Mouse (Mus musculus) forebrain, embryonic 12.5 days (tissue): ENCODE data around the gene Zbtb20. TPM values are rescaled to one million over a fixed set of nuclear protein-coding genes. Genes with fewer than 3 reads are reported as not detected.
A peak's percentile ranks its signal among the peaks of the same experiment; 100 is the strongest.

Source experiments
- ATAC-seq: fragments of 200-750 bp; cut with Nextera tagmentation; 2 replicates; pipeline ENCODE4 v1.8.0; 2017; ENCODE audit warnings: moderate TSS enrichment; ENCODE audit not compliant: low FRiP score
- H3K27ac ChIP-seq: fragments of 300-500 bp; sonication (generic); 2 replicates; pipeline ENCODE4 v1.5.1; 2016; ENCODE audit warnings: mild to moderate bottlenecking
- H3K27me3 ChIP-seq: fragments of 300-500 bp; sonication (generic); 2 replicates; pipeline ENCODE4 v1.6.1; 2016; ENCODE audit warnings: mild to moderate bottlenecking
- H3K36me3 ChIP-seq: fragments of 300-500 bp; sonication (generic); replicated peaks from 2 replicates; pipeline ENCODE4 v1.6.1; 2016; ENCODE audit warnings: mild to moderate bottlenecking
- H3K4me1 ChIP-seq: fragments of 300-500 bp; sonication (generic); 2 replicates; pipeline ENCODE4 v1.6.1; 2016
- H3K4me2 ChIP-seq: fragments of 300-500 bp; sonication (generic); 2 replicates; pipeline ENCODE4 v1.6.1; 2016; ENCODE audit warnings: mild to moderate bottlenecking, moderate library complexity
- H3K4me3 ChIP-seq: fragments of 300-500 bp; sonication (generic); replicated peaks from 2 replicates; pipeline ENCODE4 v1.5.1; 2016; ENCODE audit warnings: mild to moderate bottlenecking
- H3K9ac ChIP-seq: fragments of 300-500 bp; sonication (generic); 2 replicates; pipeline ENCODE4 v1.6.1; 2016; ENCODE audit warnings: mild to moderate bottlenecking
- H3K9me3 ChIP-seq: fragments of 300-500 bp; sonication (generic); 2 replicates; pipeline ENCODE4 v1.6.1; 2016
- WGBS: fragments of 180-500 bp; shearing (Covaris S2); methylation state at CpG from one replicate; pipeline ENCODE4 v1.1.7; 2016; 5-methylcytosine and 5-hydroxymethylcytosine counted together
- polyA plus RNA-seq: library from polyadenylated mRNA; unstranded; fragments of >200 nt; fragmentation: Nextera tagmentation; extraction: Ambion mirVana; gene quantifications from 2 replicates; pipeline ENCODE4 v1.2.1, GENCODE M21; 2016

Gene Zbtb20
- polyA plus RNA-seq, 1 experiment from 2014 or later = 73.6 TPM

- 6% methylated on average over 1 of the region's 1 CpGs for WGBS
- no peak for ATAC-seq
- H3K9me3 ChIP-seq = no peaks in the 10 kb centered on the region
- H3K4me3 ChIP-seq = no peak overlapping the region
- no peak overlapping the region for H3K4me2 ChIP-seq
- peaks cover 11% of the 10 kb centered on the region for H3K4me1 ChIP-seq
- H3K9ac ChIP-seq = no peak overlapping the region
- H3K36me3 ChIP-seq = peaks cover 11% of the 10 kb centered on the region
- H3K27me3 ChIP-seq = no peaks in the 10 kb centered on the region
- no peak overlapping the region for H3K27ac ChIP-seq
These were observed 717.1 kb downstream of the Zbtb20 start for GRCm38 (mm10) chr16:43592801-43593200.

DNA sequence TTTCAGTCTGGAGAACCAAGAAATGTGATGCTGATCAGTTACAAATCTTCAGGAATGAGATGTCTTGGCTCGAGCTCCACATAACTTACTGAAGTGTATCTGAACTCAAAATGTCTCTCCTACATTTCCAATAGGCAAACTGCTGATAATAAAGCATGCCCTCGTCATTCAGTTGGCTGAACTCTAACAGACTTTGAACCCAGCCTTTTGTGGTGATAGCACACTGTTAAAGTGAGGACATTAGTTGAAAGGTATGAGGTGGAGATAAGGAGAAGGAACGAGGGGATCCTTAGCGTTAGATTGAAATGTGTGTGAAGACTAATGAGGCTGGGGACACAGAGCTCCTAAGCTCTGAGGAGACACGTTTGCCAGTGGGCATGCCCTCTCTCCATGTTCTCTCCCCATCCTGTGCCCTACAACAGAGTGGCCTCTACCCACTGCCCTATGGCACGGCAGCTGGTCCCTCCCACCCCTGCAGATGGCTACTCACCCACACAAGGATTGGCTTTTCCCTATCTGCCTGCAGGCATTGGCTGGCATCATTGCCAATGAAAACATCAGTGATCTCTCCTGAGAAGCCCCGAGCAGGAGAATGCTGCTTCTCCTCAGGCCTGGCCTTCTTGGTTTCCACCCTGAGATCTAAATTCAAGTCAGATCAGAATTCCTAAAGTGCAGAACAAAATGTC, 721.8 kb downstream of the Zbtb20 start:
- Histone ChIP-seq H3K9me3 (no peaks in the 10 kb centered on the region), H3K9ac (no peak overlapping the region), H3K4me2 (no peak overlapping the region), H3K27ac (no peak overlapping the region), H3K4me1 (peaks cover 2% of the 10 kb centered on the region), H3K36me3 (peaks cover 34% of the 10 kb centered on the region), H3K4me3 (no peak overlapping the region), H3K27me3 (no peaks in the 10 kb centered on the region)
- ATAC-seq = no peak
- WGBS = 86% methylated on average over 7 of the region's 7 CpGs

- H3K9ac ChIP-seq = no peak overlapping the region
- no peak for ATAC-seq
- H3K27me3 ChIP-seq = no peaks in the 10 kb centered on the region
- peaks cover 34% of the 10 kb centered on the region for H3K36me3 ChIP-seq
- no peak overlapping the region for H3K4me2 ChIP-seq
- no peak overlapping the region for H3K27ac ChIP-seq
- H3K4me3 ChIP-seq = no peak overlapping the region
- H3K9me3 ChIP-seq = no peaks in the 10 kb centered on the region
- WGBS = 91% methylated on average over 2 of the region's 2 CpGs
- peaks cover 22% of the 10 kb centered on the region for H3K4me1 ChIP-seq
These were observed 724.0 kb downstream of the Zbtb20 start for GRCm38 (mm10) chr16:43599707-43600106.

GRCm38 (mm10) chr16:43602573-43602972, 726.9 kb downstream of the Zbtb20 start:
- Histone ChIP-seq H3K4me2 (no peak overlapping the region), H3K4me3 (no peak overlapping the region), H3K27ac (peak overlapping the region; percentile 89), H3K36me3 (peaks cover 33% of the 10 kb centered on the region), H3K4me1 (peaks cover 32% of the 10 kb centered on the region), H3K9me3 (no peaks in the 10 kb centered on the region), H3K9ac (no peak overlapping the region), H3K27me3 (no peaks in the 10 kb centered on the region)
- WGBS = 79% methylated on average over 4 of the region's 4 CpGs
- ATAC-seq = no peak

- no peaks in the 10 kb centered on the region for H3K27me3 ChIP-seq
- WGBS = 2% methylated on average over 9 of the region's 9 CpGs
- peak; percentile 88 for ATAC-seq
- peak overlapping the region; percentile 19 for H3K4me2 ChIP-seq
- no peak overlapping the region for H3K9ac ChIP-seq
- H3K27ac ChIP-seq = peak overlapping the region; percentile 89
- H3K4me1 ChIP-seq = peaks cover 32% of the 10 kb centered on the region
- no peak overlapping the region for H3K4me3 ChIP-seq
- H3K36me3 ChIP-seq = peaks cover 40% of the 10 kb centered on the region
- H3K9me3 ChIP-seq = no peaks in the 10 kb centered on the region
These were observed 728.0 kb downstream of the Zbtb20 start for GRCm38 (mm10) chr16:43603591-43604141.

GRCm38 (mm10) chr16:43604399-43605013, 728.8 kb downstream of the Zbtb20 start:
- Histone ChIP-seq H3K9ac (no peak overlapping the region), H3K27ac (peak overlapping the region; percentile 89), H3K36me3 (peaks cover 43% of the 10 kb centered on the region), H3K9me3 (no peaks in the 10 kb centered on the region), H3K4me2 (peak overlapping the region; percentile 19; the same call in 1 of the 2 replicates), H3K27me3 (no peaks in the 10 kb centered on the region), H3K4me3 (no peak overlapping the region), H3K4me1 (peaks cover 32% of the 10 kb centered on the region)
- 12% methylated on average over 4 of the region's 4 CpGs for WGBS
- peak; percentile 76 for ATAC-seq

- no peak for ATAC-seq
- Histone ChIP-seq H3K27ac (no peak overlapping the region), H3K4me3 (no peak overlapping the region), H3K9ac (no peak overlapping the region), H3K27me3 (no peaks in the 10 kb centered on the region), H3K36me3 (peaks cover 48% of the 10 kb centered on the region), H3K4me2 (no peak overlapping the region), H3K9me3 (no peaks in the 10 kb centered on the region), H3K4me1 (peaks cover 32% of the 10 kb centered on the region)
These were observed 731.4 kb downstream of the Zbtb20 start for GRCm38 (mm10) chr16:43607086-43607485.

- H3K27me3 ChIP-seq = no peaks in the 10 kb centered on the region
- H3K4me1 ChIP-seq = peaks cover 26% of the 10 kb centered on the region
- no peak overlapping the region for H3K4me3 ChIP-seq
- peaks cover 54% of the 10 kb centered on the region for H3K36me3 ChIP-seq
- H3K27ac ChIP-seq = no peak overlapping the region
- H3K9me3 ChIP-seq = no peaks in the 10 kb centered on the region
- ATAC-seq = no peak
- H3K9ac ChIP-seq = no peak overlapping the region
- no peak overlapping the region for H3K4me2 ChIP-seq
These were observed 732.4 kb downstream of the Zbtb20 start for GRCm38 (mm10) chr16:43608066-43608465.

DNA sequence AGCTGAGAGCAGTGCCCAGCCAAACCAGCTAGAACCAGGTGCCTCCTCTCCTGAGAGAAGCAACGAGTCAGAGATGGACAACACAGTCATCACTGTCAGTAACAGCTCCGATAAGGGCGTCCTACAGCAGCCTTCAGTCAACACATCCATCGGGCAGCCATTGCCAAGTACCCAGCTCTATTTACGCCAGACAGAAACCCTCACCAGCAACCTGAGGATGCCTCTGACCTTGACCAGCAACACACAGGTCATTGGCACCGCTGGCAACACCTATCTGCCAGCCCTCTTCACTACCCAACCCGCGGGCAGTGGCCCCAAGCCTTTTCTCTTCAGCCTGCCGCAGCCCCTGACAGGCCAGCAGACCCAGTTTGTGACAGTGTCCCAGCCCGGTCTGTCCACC, 734.7 kb downstream of the Zbtb20 start:
- WGBS = 95% methylated on average over 10 of the region's 10 CpGs
- Histone ChIP-seq H3K4me3 (no peak overlapping the region), H3K4me2 (no peak overlapping the region), H3K36me3 (peaks cover 54% of the 10 kb centered on the region), H3K4me1 (peaks cover 3% of the 10 kb centered on the region), H3K9ac (no peak overlapping the region), H3K27me3 (no peaks in the 10 kb centered on the region), H3K9me3 (no peaks in the 10 kb centered on the region), H3K27ac (no peak overlapping the region)
- no peak for ATAC-seq

DNA sequence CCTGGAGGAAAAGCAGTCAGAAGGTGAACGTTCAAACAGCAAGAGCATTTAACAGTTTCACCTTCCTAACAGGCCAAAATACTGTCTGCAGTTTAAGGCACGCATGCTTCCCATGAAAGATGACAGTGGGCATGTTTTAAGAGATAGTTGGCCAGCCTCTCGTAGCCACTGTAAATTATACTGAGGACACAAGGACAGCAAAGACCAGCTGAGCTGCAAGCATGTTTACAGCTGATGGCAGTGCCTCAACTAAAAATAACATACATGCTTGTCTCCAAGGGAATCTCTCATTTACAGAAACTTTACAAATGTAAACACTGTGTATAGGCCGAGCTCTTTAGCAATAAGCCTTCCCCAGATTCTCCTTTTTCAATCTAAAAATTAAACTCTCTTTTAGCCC, 740.7 kb downstream of the Zbtb20 start:
- WGBS = 83% methylated on average over 4 of the region's 4 CpGs

GRCm38 (mm10) chr16:43617346-43617745, 741.7 kb downstream of the Zbtb20 start:
- peaks cover 18% of the 10 kb centered on the region for H3K4me1 ChIP-seq
- H3K9ac ChIP-seq = no peak overlapping the region
- peaks cover 27% of the 10 kb centered on the region for H3K36me3 ChIP-seq
- no peaks in the 10 kb centered on the region for H3K27me3 ChIP-seq
- no peak overlapping the region for H3K27ac ChIP-seq
- H3K4me3 ChIP-seq = no peak overlapping the region
- H3K4me2 ChIP-seq = no peak overlapping the region
- WGBS = 92% methylated on average over 6 of the region's 6 CpGs
- H3K9me3 ChIP-seq = no peaks in the 10 kb centered on the region
- no peak for ATAC-seq

More for the DNA sequence above, 740.7 kb downstream of the Zbtb20 start:
- H3K9me3 ChIP-seq = no peaks in the 10 kb centered on the region
- ATAC-seq = no peak
- H3K9ac ChIP-seq = no peak overlapping the region
- no peak overlapping the region for H3K27ac ChIP-seq
- peaks cover 11% of the 10 kb centered on the region for H3K4me1 ChIP-seq
- no peak overlapping the region for H3K4me2 ChIP-seq
- no peak overlapping the region for H3K4me3 ChIP-seq
- H3K36me3 ChIP-seq = peaks cover 35% of the 10 kb centered on the region
- H3K27me3 ChIP-seq = no peaks in the 10 kb centered on the region

GRCm38 (mm10) chr16:43618286-43618685, 742.6 kb downstream of the Zbtb20 start:
- peaks cover 25% of the 10 kb centered on the region for H3K4me1 ChIP-seq
- WGBS = 93% methylated on average over 23 of the region's 23 CpGs

DNA sequence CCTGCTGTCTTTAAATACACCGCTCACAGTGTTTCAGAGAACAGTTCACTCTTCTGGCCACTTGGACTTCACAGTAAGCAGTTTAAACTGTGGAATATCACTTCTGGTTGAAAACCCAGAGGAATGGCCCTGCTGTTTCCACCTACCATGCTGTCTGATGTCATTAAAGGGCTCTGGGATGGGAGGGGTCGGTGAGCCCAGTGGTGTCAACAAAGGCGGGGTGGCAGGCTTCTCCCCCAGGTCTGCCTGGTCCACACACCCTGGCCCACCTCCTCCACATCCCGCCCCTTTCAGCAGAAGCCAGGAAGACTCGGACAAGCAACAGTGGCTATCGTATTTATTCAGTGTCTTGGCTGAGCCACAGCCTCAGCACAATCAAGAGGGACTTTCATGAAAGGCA, 743.6 kb downstream of the Zbtb20 start:
- Histone ChIP-seq H3K36me3 (peaks cover 23% of the 10 kb centered on the region), H3K4me2 (no peak overlapping the region), H3K27ac (peak overlapping the region; percentile 66), H3K4me3 (no peak overlapping the region), H3K4me1 (peaks cover 34% of the 10 kb centered on the region), H3K9me3 (no peaks in the 10 kb centered on the region), H3K9ac (no peak overlapping the region), H3K27me3 (no peaks in the 10 kb centered on the region)
- 38% methylated on average over 6 of the region's 6 CpGs for WGBS
- ATAC-seq = no peak

More at GRCm38 (mm10) chr16:43618286-43618685, 742.6 kb downstream of the Zbtb20 start:
- Histone ChIP-seq H3K4me3 (no peak overlapping the region), H3K9me3 (no peaks in the 10 kb centered on the region), H3K27ac (no peak overlapping the region), H3K36me3 (peaks cover 23% of the 10 kb centered on the region), H3K27me3 (no peaks in the 10 kb centered on the region), H3K4me2 (no peak overlapping the region), H3K9ac (no peak overlapping the region)
- 0 out of 2 replicates have a peak, but pooled peaks have one; percentile 10 for ATAC-seq
